Mouse (Mus musculus) heart, embryonic 12.5 days (tissue): ENCODE measurements around the gene Cmtr1. TPM values are rescaled to one million over a fixed set of nuclear protein-coding genes. Genes with fewer than 3 reads are reported as not detected.
"Not testable (repeated sequence)": the region's sequence is repeated elsewhere in the genome, so short reads cannot be mapped to it uniquely, and the experiment has no call there.

ENCODE experiments used
- ATAC-seq: fragments of 200-750 bp; cut with Nextera tagmentation; 2 replicates; pipeline ENCODE4 v1.8.0; 2017; ENCODE audit warnings: moderate TSS enrichment, moderate library complexity; ENCODE audit not compliant: insufficient number of reproducible peaks, low FRiP score
- H3K27ac ChIP-seq: fragments of 300-500 bp; sonication (generic); 2 replicates; pipeline ENCODE4 v1.5.1; 2016; ENCODE audit warnings: mild to moderate bottlenecking, moderate library complexity; ENCODE audit not compliant: poor library complexity, severe bottlenecking
- H3K27me3 ChIP-seq: fragments of 300-500 bp; sonication (generic); replicated peaks from 2 replicates; pipeline ENCODE4 v1.6.1; 2016; ENCODE audit warnings: mild to moderate bottlenecking, moderate library complexity
- H3K36me3 ChIP-seq: fragments of 300-500 bp; sonication (generic); 2 replicates; pipeline ENCODE4 v1.6.1; 2016; ENCODE audit warnings: mild to moderate bottlenecking, moderate library complexity
- H3K4me1 ChIP-seq: fragments of 300-500 bp; sonication (generic); replicated peaks from 2 replicates; pipeline ENCODE4 v1.6.1; 2016; ENCODE audit warnings: mild to moderate bottlenecking
- H3K4me2 ChIP-seq: fragments of 300-500 bp; sonication (generic); 2 replicates; pipeline ENCODE4 v1.6.1; 2016; ENCODE audit warnings: mild to moderate bottlenecking, moderate library complexity
- H3K4me3 ChIP-seq: fragments of 300-500 bp; sonication (generic); 2 replicates; pipeline ENCODE4 v1.5.1; 2016; ENCODE audit warnings: mild to moderate bottlenecking
- H3K9ac ChIP-seq: fragments of 300-500 bp; sonication (generic); 2 replicates; pipeline ENCODE4 v1.6.1; 2016; ENCODE audit warnings: mild to moderate bottlenecking, moderate library complexity
- H3K9me3 ChIP-seq: fragments of 300-500 bp; sonication (generic); replicated peaks from 2 replicates; pipeline ENCODE4 v1.6.1; 2016; ENCODE audit warnings: mild to moderate bottlenecking, moderate library complexity
- WGBS: fragments of 180-500 bp; shearing (Covaris S2); methylation state at CpG from one replicate; pipeline ENCODE4 v1.1.7; 2016; 5-methylcytosine and 5-hydroxymethylcytosine counted together
- polyA plus RNA-seq: library from polyadenylated mRNA; unstranded; fragments of >200 nt; fragmentation: Nextera tagmentation; extraction: Ambion mirVana; gene quantifications from 2 replicates; pipeline ENCODE4 v1.2.1, GENCODE M21; 2016

The Cmtr1 gene
- polyA plus RNA-seq, 1 experiment from 2014 or later, result 124 TPM

GRCm38 (mm10) chr17:29706981-29707545 is 46.7 kb downstream of the Cmtr1 start:
- Histone ChIP-seq H3K36me3 (peaks cover 28% of the 10 kb centered on the region), H3K9me3 (no peaks in the 10 kb centered on the region), H3K4me3 (no peak overlapping the region), H3K9ac (no peak overlapping the region), H3K27me3 (no peaks in the 10 kb centered on the region), H3K4me1 (peaks cover 67% of the 10 kb centered on the region), H3K27ac (no peak overlapping the region), H3K4me2 (no peak overlapping the region)
- WGBS, result 69% methylated on average over 5 of the region's 5 CpGs
- no peak for ATAC-seq

- Histone ChIP-seq H3K9ac (no peak overlapping the region), H3K4me1 (peaks cover 72% of the 10 kb centered on the region), H3K27me3 (no peaks in the 10 kb centered on the region), H3K9me3 (no peaks in the 10 kb centered on the region), H3K4me2 (no peak overlapping the region; the same call in 1 of the 2 replicates), H3K27ac (no peak overlapping the region), H3K4me3 (no peak overlapping the region), H3K36me3 (peaks cover 11% of the 10 kb centered on the region)
- ATAC-seq, result no peak
- WGBS, result 51% methylated on average over 5 of the region's 5 CpGs
Observed at GRCm38 (mm10) chr17:29708783-29709182, 48.4 kb downstream of the Cmtr1 start.

- peaks cover 72% of the 10 kb centered on the region for H3K4me1 ChIP-seq
- 39% methylated on average over 11 of the region's 11 CpGs for WGBS
- ATAC-seq, result no peak
Observed at GRCm38 (mm10) chr17:29710562-29711044, 50.2 kb downstream of the Cmtr1 start.

GRCm38 (mm10) chr17:29711076-29711744 is 50.8 kb downstream of the Cmtr1 start:
- peaks cover 71% of the 10 kb centered on the region for H3K4me1 ChIP-seq
- H3K4me2 ChIP-seq, result no peak overlapping the region
- no peaks in the 10 kb centered on the region for H3K27me3 ChIP-seq
- 64% methylated on average over 19 of the region's 19 CpGs for WGBS
- ATAC-seq, result no peak
- H3K9ac ChIP-seq, result no peak overlapping the region
- H3K27ac ChIP-seq, result peak overlapping the region; percentile 8; the same call in 1 of the 2 replicates
- 0 out of 2 replicates have a peak, but pooled peaks cover 2% of the 10 kb centered on the region for H3K36me3 ChIP-seq
- H3K9me3 ChIP-seq, result no peaks in the 10 kb centered on the region
- no peak overlapping the region for H3K4me3 ChIP-seq

More at GRCm38 (mm10) chr17:29710562-29711044, 50.2 kb downstream of the Cmtr1 start:
- no peaks in the 10 kb centered on the region for H3K27me3 ChIP-seq
- no peak overlapping the region for H3K4me2 ChIP-seq
- H3K27ac ChIP-seq, result peak overlapping the region; percentile 8; the same call in 1 of the 2 replicates
- H3K9me3 ChIP-seq, result no peaks in the 10 kb centered on the region
- H3K36me3 ChIP-seq, result peaks cover 2% of the 10 kb centered on the region; the same call in 1 of the 2 replicates
- H3K9ac ChIP-seq, result no peak overlapping the region
- H3K4me3 ChIP-seq, result no peak overlapping the region

GRCm38 (mm10) chr17:29711745-29712431 is 51.5 kb downstream of the Cmtr1 start:
- no peak overlapping the region for H3K4me2 ChIP-seq
- no peaks in the 10 kb centered on the region for H3K9me3 ChIP-seq
- 0 out of 2 replicates have a peak, but pooled peaks cover 2% of the 10 kb centered on the region for H3K36me3 ChIP-seq
- H3K4me1 ChIP-seq, result peaks cover 68% of the 10 kb centered on the region
- ATAC-seq, result no peak
- H3K27ac ChIP-seq, result no peak overlapping the region
- no peaks in the 10 kb centered on the region for H3K27me3 ChIP-seq
- WGBS, result 62% methylated on average over 8 of the region's 8 CpGs
- H3K4me3 ChIP-seq, result no peak overlapping the region
- no peak overlapping the region for H3K9ac ChIP-seq

GRCm38 (mm10) chr17:29712565-29712964 is 52.2 kb downstream of the Cmtr1 start:
- H3K27me3 ChIP-seq, result no peaks in the 10 kb centered on the region
- no peak overlapping the region for H3K9ac ChIP-seq
- 83% methylated on average over 7 of the region's 7 CpGs for WGBS
- no peak overlapping the region for H3K4me3 ChIP-seq
- H3K36me3 ChIP-seq, result 0 out of 2 replicates have a peak, but pooled peaks cover 2% of the 10 kb centered on the region
- H3K27ac ChIP-seq, result no peak overlapping the region
- peaks cover 64% of the 10 kb centered on the region for H3K4me1 ChIP-seq
- ATAC-seq, result no peak
- H3K4me2 ChIP-seq, result no peak overlapping the region
- no peaks in the 10 kb centered on the region for H3K9me3 ChIP-seq

- not testable (repeated sequence) for H3K36me3 ChIP-seq, H3K9me3 ChIP-seq, H3K9ac ChIP-seq, H3K27ac ChIP-seq, H3K4me3 ChIP-seq, ATAC-seq, H3K4me2 ChIP-seq, H3K27me3 ChIP-seq
- H3K4me1 ChIP-seq, result peaks cover 52% of the 10 kb centered on the region
- WGBS, result 96% methylated on average over 4 of the region's 4 CpGs
Observed at GRCm38 (mm10) chr17:29713734-29714133, 53.3 kb downstream of the Cmtr1 start.

GRCm38 (mm10) chr17:29716732-29717445 is 56.5 kb downstream of the Cmtr1 start, which contains the start of gene Ccdc167:
Ccdc167 (minus strand) TSS chr17:29717044.
- Histone ChIP-seq H3K27me3 (0 out of 2 replicates have a peak, but pooled peaks cover 2% of the 10 kb centered on the region), H3K4me3 (peak within 1 kb of the TSS; percentile 62), H3K9me3 (0 out of 2 replicates have a peak, but pooled peaks cover 2% of the 10 kb centered on the region), H3K4me1 (peaks cover 20% of the 10 kb centered on the region), H3K4me2 (peak within 1 kb of the TSS; percentile 88), H3K36me3 (0 out of 2 replicates have a peak, but pooled peaks cover 2% of the 10 kb centered on the region), H3K27ac (0 out of 2 replicates have a peak within 1 kb of the TSS, but pooled peaks have one; percentile 8), H3K9ac (peak within 1 kb of the TSS; percentile 77)
- 5% methylated on average over 41 of the region's 41 CpGs for WGBS
- peak; percentile 98 for ATAC-seq

- WGBS, result 70% methylated on average over 8 of the region's 8 CpGs
- 0 out of 2 replicates have a peak, but pooled peaks cover 3% of the 10 kb centered on the region for H3K27me3 ChIP-seq
- H3K4me3 ChIP-seq, result no peak overlapping the region
Observed at GRCm38 (mm10) chr17:29718660-29719059, 58.3 kb downstream of the Cmtr1 start.

More at GRCm38 (mm10) chr17:29718660-29719059, 58.3 kb downstream of the Cmtr1 start:
- Histone ChIP-seq H3K36me3 (0 out of 2 replicates have a peak, but pooled peaks cover 2% of the 10 kb centered on the region), H3K4me2 (no peak overlapping the region), H3K27ac (no peak overlapping the region), H3K9me3 (0 out of 2 replicates have a peak, but pooled peaks cover 3% of the 10 kb centered on the region), H3K4me1 (peaks cover 11% of the 10 kb centered on the region), H3K9ac (no peak overlapping the region)
- ATAC-seq, result no peak
